Mouse (Mus musculus): Measurements from ENCODE around the gene Galr2.

- TF ChIP-seq CTCF (IDR thresholded peaks at IDR 0.05; ENCODE audit: borderline replicate concordance, insufficient read depth, low read depth, low read length) (no peak), POLR2A (IDR thresholded peaks at IDR 0.05; ENCODE audit: borderline replicate concordance, insufficient read depth, low read length) (no peak)
Measured at GRCm38 (mm10) chr11:116280751-116281663, at the start of gene Galr2.
